8 mouse cellular contexts compared by ENCODE assay signal in the genomic region with DNA sequence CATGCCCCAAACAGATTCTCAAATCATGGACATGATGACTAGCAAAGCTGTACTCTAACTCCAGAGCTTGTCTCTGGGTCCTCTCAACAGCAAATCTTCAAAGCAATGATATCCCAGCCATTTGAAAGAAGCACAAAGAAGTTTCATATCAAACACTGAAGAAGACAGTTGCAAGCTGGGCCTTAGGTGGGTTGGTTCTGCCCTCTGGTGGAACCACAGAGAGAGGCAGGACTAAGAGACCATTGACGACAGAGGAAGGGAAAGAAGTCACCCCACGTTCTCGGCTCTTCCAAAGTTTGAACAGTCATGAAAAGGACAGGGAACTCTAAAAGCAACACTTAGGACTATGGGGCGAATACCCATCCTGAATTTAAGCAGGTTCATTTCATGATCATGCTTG. TPM values are rescaled to one million over a fixed set of nuclear protein-coding genes. Genes with fewer than 3 reads are reported as not detected.
DNase-seq lines count a peak whose midpoint lies in the region; ATAC-seq and TF ChIP-seq lines count a peak whose summit lies in the region.

No protein-coding gene starts in this region.

- peak; percentile 45 for DNase-seq in hindbrain, embryonic 14.5 days (ENCODE audit: low spot score)
- DNase-seq in hindbrain, embryonic 10.5 days (ENCODE audit: low spot score): no peak
- DNase-seq in thymus, adult 2 months: peak; percentile 23
- no peak for DNase-seq in thymus, adult 18-20 months
- no peak for DNase-seq in ovary, postnatal 14 days (ENCODE audit: low spot score)
- no peak for DNase-seq in urinary bladder, postnatal 25 days (ENCODE audit: low spot score)

- no peak overlapping the region for H3K9ac ChIP-seq in hindbrain, embryonic 14.5 days

- TF ChIP-seq CTCF in thymus, adult 2 months (IDR thresholded peaks at IDR 0.05; ENCODE audit: borderline replicate concordance, control insufficient read depth, extremely low read depth, insufficient read depth, low read length, poor library complexity): no peak

- no peaks in the 10 kb centered on the region for H3K4me1 ChIP-seq in hindbrain, embryonic 14.5 days (replicated peaks; ENCODE audit: control insufficient read depth, insufficient read depth, low read length)
- no peaks in the 10 kb centered on the region for H3K4me1 ChIP-seq in hindbrain, embryonic 10.5 days (replicated peaks)
- H3K4me1 ChIP-seq in thymus, adult 2 months (replicated peaks; ENCODE audit: control insufficient read depth, insufficient read depth, low read length): no peaks in the 10 kb centered on the region

- no peaks in the 10 kb centered on the region for H3K36me3 ChIP-seq in hindbrain, embryonic 14.5 days (replicated peaks; ENCODE audit: control insufficient read depth, insufficient read depth)
- H3K36me3 ChIP-seq in hindbrain, embryonic 10.5 days: no peaks in the 10 kb centered on the region
- H3K36me3 ChIP-seq in thymus, adult 2 months (ENCODE audit: control insufficient read depth, insufficient read depth, low read length): no peaks in the 10 kb centered on the region

- ATAC-seq in hindbrain, embryonic 14.5 days (ENCODE audit: low FRiP score): no peak
- peak; percentile 90 for ATAC-seq in common myeloid progenitor, adult 5-6 weeks (replicated peaks; ENCODE audit: low read depth, poor library complexity, severe bottlenecking)
- peak; percentile 95 for ATAC-seq in megakaryocyte progenitor cell, adult 5-6 weeks (replicated peaks; ENCODE audit: poor library complexity)

- H3K4me2 ChIP-seq in hindbrain, embryonic 14.5 days (replicated peaks): no peak overlapping the region

- 30% methylated on average over 4 of the region's 4 CpGs for WGBS in hindbrain, embryonic 14.5 days
- WGBS in hindbrain, embryonic 10.5 days: 24% methylated on average over 4 of the region's 4 CpGs
- 19% methylated on average over 4 of the region's 4 CpGs for WGBS in thymus, adult 2 months

- no peak overlapping the region for H3K27ac ChIP-seq in hindbrain, embryonic 14.5 days
- H3K27ac ChIP-seq in hindbrain, embryonic 10.5 days: no peak overlapping the region
- no peak overlapping the region for H3K27ac ChIP-seq in thymus, adult 2 months (ENCODE audit: control insufficient read depth, insufficient read depth, low read length)

- no peaks in the 10 kb centered on the region for H3K9me3 ChIP-seq in hindbrain, embryonic 14.5 days (ENCODE audit: control insufficient read depth, low read length)
- H3K9me3 ChIP-seq in hindbrain, embryonic 10.5 days: no peaks in the 10 kb centered on the region

- no peaks in the 10 kb centered on the region for H3K27me3 ChIP-seq in hindbrain, embryonic 14.5 days (ENCODE audit: control insufficient read depth, insufficient read depth, low read length)
- no peaks in the 10 kb centered on the region for H3K27me3 ChIP-seq in hindbrain, embryonic 10.5 days (ENCODE audit: insufficient read depth, poor library complexity, severe bottlenecking)
- no peaks in the 10 kb centered on the region for H3K27me3 ChIP-seq in thymus, adult 2 months (ENCODE audit: control insufficient read depth, insufficient read depth, low read length)

- TF ChIP-seq POLR2A in thymus, adult 2 months (IDR thresholded peaks at IDR 0.05; ENCODE audit: control insufficient read depth, extremely low read depth, insufficient read depth, low read length, poor library complexity): no peak

- H3K4me3 ChIP-seq in hindbrain, embryonic 14.5 days (replicated peaks; ENCODE audit: low read length): no peak overlapping the region
- no peak overlapping the region for H3K4me3 ChIP-seq in hindbrain, embryonic 10.5 days
- H3K4me3 ChIP-seq in thymus, adult 2 months (ENCODE audit: control insufficient read depth, insufficient read depth, low read length): no peak overlapping the region

RNA-seq across cellular contexts. Expression of a gene that starts 18.5 kb away (rescaled TPM):
- 9.8 and 13.7 TPM in 2 replicates for polyA plus RNA-seq in hindbrain, embryonic 14.5 days (2014; fragmentation: Nextera tagmentation; extraction: Ambion mirVana)
- polyA plus RNA-seq in hindbrain, embryonic 10.5 days (2016; fragmentation: Nextera tagmentation; extraction: Ambion mirVana): 84.4 and 109 TPM in 2 replicates
- polyA plus RNA-seq in thymus, adult 2 months (2012; rRNA removed): 17.6 and 23.8 TPM in 2 replicates
- total RNA-seq in common myeloid progenitor, adult 5-6 weeks (2017): 36.2 and 48.4 TPM in 2 replicates
- total RNA-seq in megakaryocyte progenitor cell, adult 5-6 weeks (2015): 49.3 and 49.5 TPM in 2 replicates
- 38.9 and 53.2 TPM in 2 replicates for total RNA-seq in megakaryocyte progenitor cell, adult 5-6 weeks (2017)

RNA-seq across cellular contexts. Expression of a gene that starts 36.8 kb away (rescaled TPM):
- polyA plus RNA-seq in hindbrain, embryonic 14.5 days (2014; fragmentation: Nextera tagmentation; extraction: Ambion mirVana): 11.6 and 12.2 TPM in 2 replicates
- polyA plus RNA-seq in hindbrain, embryonic 10.5 days (2016; fragmentation: Nextera tagmentation; extraction: Ambion mirVana): 10.5 and 14.2 TPM in 2 replicates
- 5.3 and 7.1 TPM in 2 replicates for polyA plus RNA-seq in thymus, adult 2 months (2012; rRNA removed)
- total RNA-seq in common myeloid progenitor, adult 5-6 weeks (2017): 19.3 and 29.5 TPM in 2 replicates
- 14.2 and 23.5 TPM in 2 replicates for total RNA-seq in megakaryocyte progenitor cell, adult 5-6 weeks (2015)
- total RNA-seq in megakaryocyte progenitor cell, adult 5-6 weeks (2017): 19.7 and 35.2 TPM in 2 replicates

Comparison
In these comparisons a context has a peak if more than half of its experiments do, and no peak if none do; other contexts are left out.
1. DNase-seq: peak in hindbrain, embryonic 14.5 days (single experiment) and thymus, adult 2 months (single experiment); none in hindbrain, embryonic 10.5 days (single experiment), thymus, adult 18-20 months (0 of 2), ovary, postnatal 14 days (single experiment) and urinary bladder, postnatal 25 days (single experiment).